Mouse (Mus musculus): ENCODE measurements around the gene 1600012H06Rik. TPM values are rescaled to one million over a fixed set of nuclear protein-coding genes. Genes with fewer than 3 reads are reported as not detected.

Gene 1600012H06Rik
- polyA plus RNA-seq, 1 experiment from 2014 or later, result 30.9 TPM

DNA sequence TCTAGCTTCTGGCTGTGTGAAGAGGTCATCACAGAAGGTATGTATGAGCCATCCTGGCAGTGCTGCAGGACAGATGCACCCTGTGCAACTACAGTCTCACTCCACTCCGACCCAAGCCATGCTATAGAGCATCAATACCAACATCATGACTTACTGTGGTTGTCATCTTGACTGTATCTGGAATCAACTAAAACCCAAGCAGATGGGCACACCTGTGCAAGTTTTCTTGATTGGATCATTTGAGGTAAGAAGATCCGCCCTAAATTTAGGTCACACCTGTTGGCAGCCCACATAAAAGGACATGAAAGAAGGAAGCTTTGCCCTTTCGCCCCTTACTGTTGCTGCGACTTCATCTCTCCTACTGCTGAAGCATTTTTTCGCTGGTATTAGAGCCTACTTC is 33.7 kb upstream of the 1600012H06Rik start:
- no peaks in the 10 kb centered on the region for H3K9me3 ChIP-seq (ENCODE audit: control insufficient read depth, low read length)
- H3K4me3 ChIP-seq (ENCODE audit: low read depth, low read length), result no peak overlapping the region
- no peak for ATAC-seq (replicated peaks; ENCODE audit: low FRiP score, low TSS enrichment, low read depth)
- WGBS, result 88% methylated on average over 5 of the region's 5 CpGs
- no peaks in the 10 kb centered on the region for H3K4me1 ChIP-seq (replicated peaks; ENCODE audit: control insufficient read depth, insufficient read depth, low read length)
- no peak overlapping the region for H3K27ac ChIP-seq (ENCODE audit: low read depth)
- DNase-seq (ENCODE audit: low spot score), result peak; percentile 24
- H3K4me2 ChIP-seq (ENCODE audit: low read length), result no peak overlapping the region
- no peaks in the 10 kb centered on the region for H3K27me3 ChIP-seq (replicated peaks; ENCODE audit: control insufficient read depth, insufficient read depth, low read length)
- H3K36me3 ChIP-seq (ENCODE audit: control insufficient read depth, insufficient read depth, low read length), result no peaks in the 10 kb centered on the region
- H3K9ac ChIP-seq (ENCODE audit: low read length), result no peak overlapping the region

DNA sequence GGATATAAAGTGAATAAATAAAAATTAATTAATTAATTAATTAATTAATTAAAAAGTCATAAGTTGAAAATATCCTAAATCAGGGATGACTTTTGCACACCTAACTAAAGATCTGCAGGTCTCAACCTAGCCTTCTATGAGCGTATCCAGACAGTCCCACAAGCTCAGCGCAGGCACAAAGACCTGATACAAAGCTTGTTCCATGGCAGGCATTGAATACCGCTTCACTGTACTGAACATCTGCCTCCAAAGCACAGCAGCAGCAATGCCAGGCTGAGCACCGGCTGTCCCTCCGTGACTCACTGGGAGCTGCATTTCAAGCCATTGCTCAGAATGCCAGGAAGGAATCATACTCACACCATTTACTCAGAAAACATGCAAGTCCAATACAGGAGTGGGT is 32.2 kb upstream of the 1600012H06Rik start:
- WGBS, result 92% methylated on average over 5 of the region's 5 CpGs
- H3K4me3 ChIP-seq (ENCODE audit: low read depth, low read length), result no peak overlapping the region
- no peaks in the 10 kb centered on the region for H3K36me3 ChIP-seq (ENCODE audit: control insufficient read depth, insufficient read depth, low read length)
- ATAC-seq (replicated peaks; ENCODE audit: low FRiP score, low TSS enrichment, low read depth) (no peak), DNase-seq (ENCODE audit: low spot score) (peak; percentile 32)
- no peaks in the 10 kb centered on the region for H3K27me3 ChIP-seq (replicated peaks; ENCODE audit: control insufficient read depth, insufficient read depth, low read length)
- H3K4me2 ChIP-seq (ENCODE audit: low read length), result no peak overlapping the region
- H3K9me3 ChIP-seq (ENCODE audit: control insufficient read depth, low read length), result no peaks in the 10 kb centered on the region
- H3K9ac ChIP-seq (ENCODE audit: low read length), result no peak overlapping the region
- no peaks in the 10 kb centered on the region for H3K4me1 ChIP-seq (replicated peaks; ENCODE audit: control insufficient read depth, insufficient read depth, low read length)
- no peak overlapping the region for H3K27ac ChIP-seq (ENCODE audit: low read depth)

DNA sequence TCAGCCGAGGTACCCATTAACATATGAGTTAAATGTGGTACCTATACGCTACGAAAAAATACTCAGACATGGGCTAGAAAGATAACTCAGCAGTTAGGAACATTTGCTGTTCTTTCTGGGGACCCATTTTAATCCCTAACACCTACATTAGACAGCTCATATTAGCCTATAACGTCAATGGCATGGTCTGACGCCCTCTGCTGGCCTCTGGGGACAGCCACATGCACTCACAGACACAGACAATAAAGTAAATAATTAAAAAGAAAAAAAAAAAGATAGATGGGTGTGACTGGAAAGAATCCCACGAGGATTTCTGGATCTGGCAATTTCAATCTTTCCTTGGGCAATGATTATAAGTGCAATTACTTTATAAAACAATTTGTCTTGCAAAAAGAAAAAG is 30.6 kb upstream of the 1600012H06Rik start:
- 52% methylated on average over 6 of the region's 6 CpGs for WGBS

DNA sequence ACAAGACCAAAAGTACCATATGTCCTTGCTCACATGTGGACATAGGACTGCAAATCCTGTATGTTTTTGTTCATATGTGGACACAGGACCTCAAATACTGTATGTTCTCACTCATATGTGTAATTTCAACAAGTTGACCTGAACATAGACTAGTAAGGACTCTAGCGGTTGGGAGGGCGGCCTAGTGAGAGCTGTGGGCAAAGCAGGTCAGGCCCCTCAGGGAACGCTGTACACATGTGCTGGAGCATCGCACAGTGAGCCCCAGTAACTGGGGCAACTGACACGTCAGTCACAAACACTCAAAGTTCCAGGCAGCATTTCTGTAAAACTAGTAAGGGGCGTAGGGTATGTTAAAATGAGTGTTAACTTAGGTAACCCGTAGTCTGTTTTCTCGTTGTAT is 30.0 kb upstream of the 1600012H06Rik start:
- Histone ChIP-seq H3K9me3 (ENCODE audit: control insufficient read depth, low read length) (no peaks in the 10 kb centered on the region), H3K36me3 (ENCODE audit: control insufficient read depth, insufficient read depth, low read length) (no peaks in the 10 kb centered on the region), H3K4me1 (replicated peaks; ENCODE audit: control insufficient read depth, insufficient read depth, low read length) (no peaks in the 10 kb centered on the region), H3K9ac (ENCODE audit: low read length) (no peak overlapping the region), H3K27ac (ENCODE audit: low read depth) (no peak overlapping the region), H3K27me3 (replicated peaks; ENCODE audit: control insufficient read depth, insufficient read depth, low read length) (no peaks in the 10 kb centered on the region), H3K4me3 (ENCODE audit: low read depth, low read length) (no peak overlapping the region), H3K4me2 (ENCODE audit: low read length) (no peak overlapping the region)
- 85% methylated on average over 8 of the region's 8 CpGs for WGBS
- no peak for ATAC-seq (replicated peaks; ENCODE audit: low FRiP score, low TSS enrichment, low read depth)
- DNase-seq (ENCODE audit: low spot score), result peak; percentile 38

More for the DNA sequence above, 30.6 kb upstream of the 1600012H06Rik start:
- Histone ChIP-seq H3K9ac (ENCODE audit: low read length) (no peak overlapping the region), H3K9me3 (ENCODE audit: control insufficient read depth, low read length) (no peaks in the 10 kb centered on the region), H3K4me1 (replicated peaks; ENCODE audit: control insufficient read depth, insufficient read depth, low read length) (no peaks in the 10 kb centered on the region), H3K36me3 (ENCODE audit: control insufficient read depth, insufficient read depth, low read length) (no peaks in the 10 kb centered on the region), H3K4me3 (ENCODE audit: low read depth, low read length) (no peak overlapping the region), H3K27ac (ENCODE audit: low read depth) (no peak overlapping the region), H3K27me3 (replicated peaks; ENCODE audit: control insufficient read depth, insufficient read depth, low read length) (no peaks in the 10 kb centered on the region), H3K4me2 (ENCODE audit: low read length) (no peak overlapping the region)
- DNase-seq (ENCODE audit: low spot score) (peak; percentile 21), ATAC-seq (replicated peaks; ENCODE audit: low FRiP score, low TSS enrichment, low read depth) (no peak)

DNA sequence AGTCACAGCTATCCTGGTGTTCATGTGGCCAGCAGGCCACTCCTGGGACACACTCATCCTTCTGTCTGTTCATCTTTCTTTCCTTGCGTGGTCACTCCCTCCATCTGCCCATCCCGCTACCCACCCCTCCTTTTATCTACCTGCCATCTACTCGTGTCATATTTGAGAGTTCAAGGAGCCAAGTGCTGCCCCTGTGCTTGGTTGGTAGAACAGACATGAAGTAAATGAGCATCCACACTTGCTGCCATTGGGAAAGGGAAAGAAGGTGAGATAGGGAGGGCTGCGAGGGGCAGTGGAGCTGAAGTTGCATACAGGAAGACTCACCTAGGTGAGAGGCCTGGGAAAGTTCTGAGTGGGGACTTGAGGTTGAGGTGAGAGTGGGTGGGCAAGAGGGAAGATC is 28.6 kb upstream of the 1600012H06Rik start:
- Histone ChIP-seq H3K4me2 (ENCODE audit: low read length) (no peak overlapping the region), H3K36me3 (ENCODE audit: control insufficient read depth, insufficient read depth, low read length) (no peaks in the 10 kb centered on the region), H3K9ac (ENCODE audit: low read length) (no peak overlapping the region), H3K27ac (ENCODE audit: low read depth) (no peak overlapping the region), H3K4me1 (replicated peaks; ENCODE audit: control insufficient read depth, insufficient read depth, low read length) (no peaks in the 10 kb centered on the region), H3K27me3 (replicated peaks; ENCODE audit: control insufficient read depth, insufficient read depth, low read length) (no peaks in the 10 kb centered on the region), H3K9me3 (ENCODE audit: control insufficient read depth, low read length) (no peaks in the 10 kb centered on the region), H3K4me3 (ENCODE audit: low read depth, low read length) (no peak overlapping the region)
- no peak for ATAC-seq (replicated peaks; ENCODE audit: low FRiP score, low TSS enrichment, low read depth)
- WGBS, result 89% methylated on average over 4 of the region's 4 CpGs
- DNase-seq (ENCODE audit: low spot score), result no peak

DNA sequence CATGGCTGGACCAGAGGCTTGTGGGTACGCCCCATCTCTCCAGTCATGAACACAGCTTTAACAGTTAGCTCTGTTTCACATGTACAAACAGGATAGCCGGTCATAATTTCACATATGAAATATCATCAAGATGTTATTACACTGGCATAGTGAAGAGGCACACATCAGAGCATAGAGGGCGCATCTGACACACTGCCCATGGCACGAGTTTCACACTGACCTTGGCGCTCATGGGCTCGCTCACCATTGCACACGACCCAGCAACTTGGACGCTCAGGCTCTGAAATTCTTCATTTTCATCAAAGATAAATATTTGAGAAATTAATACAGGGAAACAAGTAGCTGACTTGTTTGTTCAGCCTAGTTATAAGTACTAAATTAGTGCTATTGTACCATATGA is 25.1 kb upstream of the 1600012H06Rik start:
- Histone ChIP-seq H3K4me3 (ENCODE audit: low read depth, low read length) (no peak overlapping the region), H3K27ac (ENCODE audit: low read depth) (no peak overlapping the region), H3K36me3 (ENCODE audit: control insufficient read depth, insufficient read depth, low read length) (no peaks in the 10 kb centered on the region), H3K9ac (ENCODE audit: low read length) (no peak overlapping the region), H3K27me3 (replicated peaks; ENCODE audit: control insufficient read depth, insufficient read depth, low read length) (no peaks in the 10 kb centered on the region), H3K4me2 (ENCODE audit: low read length) (no peak overlapping the region), H3K9me3 (ENCODE audit: control insufficient read depth, low read length) (no peaks in the 10 kb centered on the region), H3K4me1 (replicated peaks; ENCODE audit: control insufficient read depth, insufficient read depth, low read length) (no peaks in the 10 kb centered on the region)
- DNase-seq (ENCODE audit: low spot score) (no peak), ATAC-seq (replicated peaks; ENCODE audit: low FRiP score, low TSS enrichment, low read depth) (no peak)
- 89% methylated on average over 8 of the region's 8 CpGs for WGBS

DNA sequence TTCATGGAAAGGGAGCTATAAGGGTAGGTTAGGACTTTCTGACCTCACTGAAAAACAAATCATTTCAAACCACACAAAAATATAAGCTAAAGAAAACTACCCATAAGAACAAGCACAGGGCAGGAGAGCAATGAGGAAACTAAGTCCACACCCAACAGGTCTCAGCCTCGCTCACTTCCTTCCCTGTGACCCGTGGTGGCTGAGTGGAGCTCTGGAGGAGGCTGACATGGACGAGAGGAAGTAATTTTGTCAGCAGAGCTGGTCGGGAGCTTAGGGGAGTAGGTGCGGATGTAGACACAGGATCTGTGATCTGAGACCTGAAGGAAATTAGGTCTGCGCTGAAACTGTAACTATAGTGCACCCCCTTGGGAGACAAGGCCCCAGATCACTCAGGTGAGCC is 21.4 kb upstream of the 1600012H06Rik start:
- Histone ChIP-seq H3K4me1 (replicated peaks; ENCODE audit: control insufficient read depth, insufficient read depth, low read length) (no peaks in the 10 kb centered on the region), H3K27ac (ENCODE audit: low read depth) (no peak overlapping the region), H3K4me2 (ENCODE audit: low read length) (no peak overlapping the region), H3K27me3 (replicated peaks; ENCODE audit: control insufficient read depth, insufficient read depth, low read length) (no peaks in the 10 kb centered on the region), H3K9ac (ENCODE audit: low read length) (no peak overlapping the region), H3K4me3 (ENCODE audit: low read depth, low read length) (no peak overlapping the region), H3K9me3 (ENCODE audit: control insufficient read depth, low read length) (no peaks in the 10 kb centered on the region), H3K36me3 (ENCODE audit: control insufficient read depth, insufficient read depth, low read length) (no peaks in the 10 kb centered on the region)
- ATAC-seq (replicated peaks; ENCODE audit: low FRiP score, low TSS enrichment, low read depth) (no peak), DNase-seq (ENCODE audit: low spot score) (no peak)
- 65% methylated on average over 6 of the region's 6 CpGs for WGBS

DNA sequence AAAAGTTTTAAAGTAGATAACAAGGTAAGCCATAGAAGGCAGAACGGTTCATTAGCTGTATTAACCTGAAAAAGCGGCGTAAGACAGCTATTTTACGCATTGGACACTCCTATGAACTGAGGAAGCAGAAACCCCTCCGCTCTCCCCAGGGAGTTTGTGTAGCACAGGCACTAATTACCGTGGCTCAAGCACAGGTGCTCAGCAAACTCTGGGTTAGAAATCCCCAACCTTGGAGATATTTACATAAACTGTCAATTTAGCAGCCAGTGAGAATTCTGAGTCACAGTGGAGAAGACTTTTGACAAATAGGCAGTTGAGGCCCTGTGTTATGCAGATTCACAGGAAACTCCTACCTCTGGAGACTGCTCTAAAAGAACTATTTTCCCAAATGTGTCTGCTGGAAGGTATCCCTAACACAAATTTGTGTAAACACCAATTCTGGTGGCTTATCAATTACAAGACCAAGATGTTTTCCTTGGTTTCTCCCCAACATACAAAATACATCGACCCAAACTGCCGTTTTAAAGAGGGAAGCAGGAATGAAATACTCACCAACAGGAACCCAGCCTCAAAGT is 15.3 kb upstream of the 1600012H06Rik start:
- no peak overlapping the region for H3K9ac ChIP-seq (ENCODE audit: low read length)
- no peak for DNase-seq (ENCODE audit: low spot score)
- no peak overlapping the region for H3K4me3 ChIP-seq (ENCODE audit: low read depth, low read length)
- no peak overlapping the region for H3K27ac ChIP-seq (ENCODE audit: low read depth)
- no peaks in the 10 kb centered on the region for H3K9me3 ChIP-seq (ENCODE audit: control insufficient read depth, low read length)
- H3K27me3 ChIP-seq (replicated peaks; ENCODE audit: control insufficient read depth, insufficient read depth, low read length), result no peaks in the 10 kb centered on the region
- no peaks in the 10 kb centered on the region for H3K4me1 ChIP-seq (replicated peaks; ENCODE audit: control insufficient read depth, insufficient read depth, low read length)
- no peak for ATAC-seq (replicated peaks; ENCODE audit: low FRiP score, low TSS enrichment, low read depth)
- H3K36me3 ChIP-seq (ENCODE audit: control insufficient read depth, insufficient read depth, low read length), result no peaks in the 10 kb centered on the region
- WGBS, result 82% methylated on average over 8 of the region's 8 CpGs
- no peak overlapping the region for H3K4me2 ChIP-seq (ENCODE audit: low read length)

DNA sequence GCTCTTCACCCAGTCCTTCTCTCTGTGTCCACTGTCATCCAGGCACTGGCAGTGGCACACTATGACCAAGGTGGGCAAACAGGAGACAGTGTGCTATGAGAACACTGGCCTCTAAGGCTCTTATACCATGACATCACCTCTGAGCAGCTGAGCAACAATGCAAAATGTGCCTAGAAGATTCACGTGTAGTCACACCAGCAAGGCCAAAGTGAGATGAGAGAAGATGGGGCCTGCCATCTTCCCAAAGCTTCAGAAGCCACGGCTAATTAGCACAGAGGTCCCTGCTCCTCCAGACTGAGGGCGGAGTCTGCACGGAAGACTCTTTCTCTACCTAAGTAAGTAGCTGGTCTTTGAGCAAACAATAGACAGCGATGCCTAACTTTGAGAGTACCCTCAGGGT is 14.4 kb upstream of the 1600012H06Rik start:
- Histone ChIP-seq H3K4me2 (ENCODE audit: low read length) (no peak overlapping the region), H3K4me1 (replicated peaks; ENCODE audit: control insufficient read depth, insufficient read depth, low read length) (no peaks in the 10 kb centered on the region), H3K9me3 (ENCODE audit: control insufficient read depth, low read length) (no peaks in the 10 kb centered on the region), H3K36me3 (ENCODE audit: control insufficient read depth, insufficient read depth, low read length) (no peaks in the 10 kb centered on the region), H3K4me3 (ENCODE audit: low read depth, low read length) (no peak overlapping the region), H3K27ac (ENCODE audit: low read depth) (no peak overlapping the region), H3K9ac (ENCODE audit: low read length) (no peak overlapping the region), H3K27me3 (replicated peaks; ENCODE audit: control insufficient read depth, insufficient read depth, low read length) (no peaks in the 10 kb centered on the region)
- ATAC-seq (replicated peaks; ENCODE audit: low FRiP score, low TSS enrichment, low read depth) (no peak), DNase-seq (ENCODE audit: low spot score) (no peak)
- WGBS, result 69% methylated on average over 5 of the region's 5 CpGs

Data from intestine, embryonic 14.5 days (tissue).